Mouse (Mus musculus) forebrain, embryonic 15.5 days (tissue): ENCODE measurements around the gene Rnf114. TPM values are rescaled to one million over a fixed set of nuclear protein-coding genes. Genes with fewer than 3 reads are reported as not detected.

ENCODE experiments used
- ATAC-seq: fragments of 200-750 bp; cut with Nextera tagmentation; replicated peaks from 2 replicates; pipeline ENCODE4 v1.8.0; 2017; ENCODE audit warnings: mild to moderate bottlenecking, moderate TSS enrichment, moderate library complexity
- H3K27ac ChIP-seq: fragments of 300-500 bp; sonication (generic); replicated peaks from 2 replicates; pipeline ENCODE4 v1.5.1; 2015; ENCODE audit warnings: mild to moderate bottlenecking, inconsistent platforms
- H3K27me3 ChIP-seq: fragments of 300-500 bp; sonication (generic); 2 replicates; pipeline ENCODE4 v1.6.1; 2015; ENCODE audit warnings: inconsistent platforms
- H3K36me3 ChIP-seq: fragments of 300-500 bp; sonication (generic); 2 replicates; pipeline ENCODE4 v1.6.1; 2015; ENCODE audit warnings: mild to moderate bottlenecking, inconsistent platforms
- H3K4me1 ChIP-seq: fragments of 300-500 bp; sonication (generic); 2 replicates; pipeline ENCODE4 v1.6.1; 2015; ENCODE audit warnings: inconsistent platforms
- H3K4me2 ChIP-seq: fragments of 300-500 bp; sonication (generic); replicated peaks from 2 replicates; pipeline ENCODE4 v1.6.1; 2015; ENCODE audit warnings: mild to moderate bottlenecking, inconsistent platforms
- H3K4me3 ChIP-seq: fragments of 300-500 bp; sonication (generic); 2 replicates; pipeline ENCODE4 v1.5.1; 2015; ENCODE audit warnings: mild to moderate bottlenecking, inconsistent platforms
- H3K9ac ChIP-seq: fragments of 300-500 bp; sonication (generic); replicated peaks from 2 replicates; pipeline ENCODE4 v1.6.1; 2015; ENCODE audit warnings: mild to moderate bottlenecking, inconsistent platforms
- H3K9me3 ChIP-seq: fragments of 300-500 bp; sonication (generic); 2 replicates; pipeline ENCODE4 v1.6.1; 2016; ENCODE audit warnings: inconsistent platforms
- WGBS: fragments of 180-500 bp; shearing (Covaris S2); methylation state at CpG from one replicate; pipeline ENCODE4 v1.1.7; 2015; ENCODE audit warnings: mixed read lengths; 5-methylcytosine and 5-hydroxymethylcytosine counted together
- polyA plus RNA-seq: library from polyadenylated mRNA; unstranded; fragments of >200 nt; fragmentation: Nextera tagmentation; extraction: Ambion mirVana; gene quantifications from 2 replicates; pipeline ENCODE4 v1.2.1, GENCODE M21; 2015

Rnf114 gene
- polyA plus RNA-seq, 1 experiment from 2014 or later: 132 TPM

DNA sequence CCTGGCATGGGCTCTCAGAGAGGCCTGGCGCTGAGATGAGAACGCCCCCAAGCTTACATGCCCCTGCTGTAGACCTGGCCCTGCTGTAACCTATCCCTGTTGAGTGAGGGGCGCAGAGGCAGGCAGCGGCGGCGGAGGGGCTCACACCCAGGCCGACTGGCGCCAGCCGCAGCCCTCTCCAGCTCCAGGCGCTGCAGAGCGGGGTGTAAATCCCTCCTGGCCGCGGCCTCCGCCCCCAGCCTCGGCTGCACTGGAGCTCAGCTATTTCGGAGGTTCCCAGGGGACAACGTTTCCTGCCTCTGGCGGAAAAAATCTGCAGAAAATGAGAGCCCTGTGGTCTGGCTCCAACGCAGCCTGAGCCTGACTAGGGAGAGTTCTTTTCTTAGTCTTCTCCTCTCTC, 73.2 kb downstream of the Rnf114 start:
- Histone ChIP-seq H3K4me2 (no peak overlapping the region), H3K9ac (no peak overlapping the region), H3K4me1 (peaks cover 11% of the 10 kb centered on the region; the same call in 1 of the 2 replicates), H3K4me3 (no peak overlapping the region), H3K27me3 (no peaks in the 10 kb centered on the region), H3K36me3 (no peaks in the 10 kb centered on the region), H3K27ac (no peak overlapping the region), H3K9me3 (no peaks in the 10 kb centered on the region)
- WGBS: 30% methylated on average over 19 of the region's 19 CpGs
- ATAC-seq: no peak

Other genes starting within 250 kb of the Rnf114 start
- 15.2 and 18.8 TPM in 2 replicates for gene B4galt5, start 143.5 kb upstream of the Rnf114 start, polyA plus RNA-seq
- gene Slc9a8, start 70.9 kb upstream of the Rnf114 start, polyA plus RNA-seq: 20.4 and 23.1 TPM in 2 replicates
- gene Spata2, start 242 bp downstream of the Rnf114 start, polyA plus RNA-seq: 32.1 and 32.6 TPM in 2 replicates
- 2.1 and 2.7 TPM in 2 replicates for gene Snai1, start 45.5 kb downstream of the Rnf114 start, polyA plus RNA-seq
- gene Ube2v1, start 139.4 kb downstream of the Rnf114 start, polyA plus RNA-seq: 267 and 269 TPM in 2 replicates
- gene Gm20431, start 168.9 kb downstream of the Rnf114 start, polyA plus RNA-seq: 8.6 and 12.3 TPM in 2 replicates
- gene Cebpb, start 196.3 kb downstream of the Rnf114 start, polyA plus RNA-seq: 1.6 and 1.8 TPM in 2 replicates
- gene Tmem189, start 197.2 kb downstream of the Rnf114 start, polyA plus RNA-seq: 30.1 and 31.5 TPM in 2 replicates